Mouse (Mus musculus) forelimb bud, embryonic 11.5 days (tissue): ENCODE measurements around the gene Ogdhl.
"Not testable (repeated sequence)": the region's sequence is repeated elsewhere in the genome, so short reads cannot be mapped to it uniquely, and the experiment has no call there.

Source experiments
- DNase-seq: peaks from one replicate; pipeline ENCODE4 v3.0.0-alpha.2; 2012; ENCODE audit warnings: low read depth, low spot score

Ogdhl gene

GRCm38 (mm10) chr14:32321732-32322685 is at the start of gene Ogdhl:
Gene Ogdhl, plus strand, starts transcription at chr14:32322019.
- peak; percentile 91 for DNase-seq

- DNase-seq, result no peak
Observed at GRCm38 (mm10) chr14:32301622-32302021, 20.2 kb upstream of the Ogdhl start.

GRCm38 (mm10) chr14:32302423-32302822 is 19.4 kb upstream of the Ogdhl start:
- no peak for DNase-seq

- no peak for DNase-seq
Observed at GRCm38 (mm10) chr14:32304921-32305320, 16.9 kb upstream of the Ogdhl start.

- DNase-seq, result no peak
Observed at GRCm38 (mm10) chr14:32309876-32310275, 11.9 kb upstream of the Ogdhl start.

- DNase-seq, result no peak
Observed at GRCm38 (mm10) chr14:32311381-32312035, 10.3 kb upstream of the Ogdhl start.

GRCm38 (mm10) chr14:32317822-32318221 is 4.0 kb upstream of the Ogdhl start:
- DNase-seq, result no peak

GRCm38 (mm10) chr14:32323221-32323620 is 1.4 kb downstream of the Ogdhl start:
- DNase-seq, result no peak

GRCm38 (mm10) chr14:32327366-32327765 is 5.5 kb downstream of the Ogdhl start:
- DNase-seq, result no peak

- no peak for DNase-seq
Observed at GRCm38 (mm10) chr14:32332515-32333445, 11.0 kb downstream of the Ogdhl start.

- DNase-seq, result no peak
Observed at GRCm38 (mm10) chr14:32336021-32336420, 14.2 kb downstream of the Ogdhl start.

- DNase-seq, result no peak
Observed at GRCm38 (mm10) chr14:32336547-32336946, 14.7 kb downstream of the Ogdhl start.

- no peak for DNase-seq
Observed at GRCm38 (mm10) chr14:32341823-32342222, 20.0 kb downstream of the Ogdhl start.

- no peak for DNase-seq
Observed at GRCm38 (mm10) chr14:32344176-32344575, 22.4 kb downstream of the Ogdhl start.

GRCm38 (mm10) chr14:32344694-32345093 is 22.9 kb downstream of the Ogdhl start:
- no peak for DNase-seq

- DNase-seq, result no peak
Observed at GRCm38 (mm10) chr14:32347307-32347706, 25.5 kb downstream of the Ogdhl start.

- not testable (repeated sequence) for DNase-seq
Observed at GRCm38 (mm10) chr14:32351181-32351920, 29.5 kb downstream of the Ogdhl start.

GRCm38 (mm10) chr14:32364359-32364758 is 42.5 kb downstream of the Ogdhl start:
- DNase-seq, result no peak

- DNase-seq, result no peak
Observed at GRCm38 (mm10) chr14:32369756-32370155, 47.9 kb downstream of the Ogdhl start.

- no peak for DNase-seq
Observed at GRCm38 (mm10) chr14:32372510-32372909, 50.7 kb downstream of the Ogdhl start.
